Mouse (Mus musculus): ENCODE results near the gene Gtdc1. TPM values are rescaled to one million over a fixed set of nuclear protein-coding genes. Genes with fewer than 3 reads are reported as not detected.

Gene Gtdc1
- polyA plus RNA-seq, 1 experiment from 2014 or later: 13.0 TPM

DNA sequence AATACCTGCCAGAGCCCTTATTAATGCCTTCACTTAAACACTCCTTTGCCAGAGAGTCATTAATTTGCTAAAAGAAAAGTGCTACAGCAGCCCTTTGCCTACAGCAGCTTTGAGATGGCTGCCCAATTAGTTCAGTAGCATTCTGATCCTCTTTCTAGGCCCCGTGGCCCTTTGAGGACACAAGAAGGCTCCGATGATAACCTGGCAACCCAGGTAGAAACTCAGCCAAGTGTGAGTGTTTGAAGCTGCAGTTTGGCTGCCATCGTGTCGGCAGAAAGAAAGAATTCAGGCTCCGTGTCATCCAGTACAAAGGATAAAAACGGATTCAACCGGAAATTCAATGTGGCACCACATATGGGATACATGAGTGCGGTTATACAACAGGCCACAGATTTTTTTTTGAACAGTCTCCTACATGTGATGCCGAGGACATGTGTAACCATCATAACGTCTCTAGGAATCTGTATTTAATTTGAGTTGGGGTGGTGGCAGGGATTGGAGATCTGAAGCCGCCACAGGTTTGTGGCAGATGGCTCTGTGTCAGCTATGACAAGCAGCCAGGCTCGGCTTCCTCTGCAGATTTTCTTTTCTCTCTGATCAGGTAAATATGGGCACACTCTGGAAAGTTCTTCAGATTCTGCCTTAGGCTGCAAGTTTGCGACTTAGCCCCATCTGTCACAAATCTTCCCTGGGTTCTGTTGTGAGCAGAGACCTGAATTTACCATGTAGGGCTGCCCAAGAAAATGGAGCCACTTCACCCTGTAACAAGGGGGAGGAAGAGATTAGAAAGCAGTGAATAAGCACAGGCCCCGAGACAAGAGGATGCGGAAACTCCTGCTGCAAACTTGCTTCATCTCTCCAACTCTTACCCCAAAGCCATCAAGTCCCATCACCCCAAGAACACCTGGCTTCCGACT lies 362.4 kb downstream of the Gtdc1 start:
- 88% methylated on average over 16 of the region's 16 CpGs for WGBS

DNA sequence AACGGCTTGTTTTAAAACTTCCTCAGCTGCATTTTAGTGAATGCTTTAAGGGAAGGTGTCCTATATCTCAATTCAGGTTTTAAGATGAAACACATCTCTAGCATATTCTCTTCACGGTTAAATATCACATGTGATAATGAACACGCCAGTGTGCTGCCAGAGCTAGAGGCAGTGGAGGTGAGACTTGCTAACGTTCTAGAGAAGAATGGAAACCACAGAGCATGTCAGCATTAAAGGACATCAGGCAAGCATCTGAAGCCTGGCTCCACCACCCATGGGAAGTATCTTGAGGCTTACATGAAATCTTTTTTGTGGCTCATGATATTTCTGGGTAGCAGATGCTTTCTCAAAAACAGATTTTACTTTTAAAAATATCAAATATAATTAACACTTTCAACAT lies 365.7 kb downstream of the Gtdc1 start:
- no peak for ATAC-seq (ENCODE audit: insufficient number of reproducible peaks, insufficient read depth, low FRiP score, low read depth)
- H3K4me2 ChIP-seq (ENCODE audit: low read length): no peak overlapping the region
- H3K9ac ChIP-seq (ENCODE audit: low read length): no peak overlapping the region
- H3K9me3 ChIP-seq (ENCODE audit: control insufficient read depth, low read length): no peaks in the 10 kb centered on the region
- H3K4me1 ChIP-seq (ENCODE audit: control insufficient read depth in 2 of 2, insufficient read depth in 2 of 2, low read length in 2 of 2): peaks cover 0 to 5% of the 10 kb centered on the region in 2 experiments; a peak in 2 of 4 replicates
- H3K4me3 ChIP-seq (ENCODE audit: control insufficient read depth in 1 of 2, insufficient read depth in 1 of 2, low read depth in 1 of 2, low read length in 2 of 2): no peak overlapping the region
- 85% methylated on average over 4 of the region's 4 CpGs for WGBS
- no peaks in the 10 kb centered on the region for H3K27me3 ChIP-seq (ENCODE audit: control insufficient read depth, insufficient read depth, low read length)
- H3K27ac ChIP-seq (replicated peaks in 1 of 2; ENCODE audit: control insufficient read depth in 1 of 2, insufficient read depth in 1 of 2, low read depth in 2 of 2, low read length in 2 of 2): no peak overlapping the region
- 0 out of 2 replicates have a peak, but pooled peaks cover 5% of the 10 kb centered on the region for H3K36me3 ChIP-seq (ENCODE audit: control insufficient read depth, insufficient read depth, low read length)

More for the DNA sequence above, 362.4 kb downstream of the Gtdc1 start:
- no peaks in the 10 kb centered on the region for H3K9me3 ChIP-seq (ENCODE audit: control insufficient read depth, low read length)
- no peaks in the 10 kb centered on the region for H3K27me3 ChIP-seq (ENCODE audit: control insufficient read depth, insufficient read depth, low read length)
- no peak overlapping the region for H3K4me2 ChIP-seq (ENCODE audit: low read length)
- H3K36me3 ChIP-seq (ENCODE audit: control insufficient read depth, insufficient read depth, low read length): 0 out of 2 replicates have a peak, but pooled peaks cover 5% of the 10 kb centered on the region
- H3K27ac ChIP-seq (replicated peaks in 1 of 2; ENCODE audit: control insufficient read depth in 1 of 2, insufficient read depth in 1 of 2, low read depth in 2 of 2, low read length in 2 of 2): no peak overlapping the region
- H3K4me1 ChIP-seq (ENCODE audit: control insufficient read depth in 2 of 2, insufficient read depth in 2 of 2, low read length in 2 of 2): no peaks in the 10 kb centered on the region
- no peak for ATAC-seq (ENCODE audit: insufficient number of reproducible peaks, insufficient read depth, low FRiP score, low read depth)
- H3K4me3 ChIP-seq (ENCODE audit: control insufficient read depth in 1 of 2, insufficient read depth in 1 of 2, low read depth in 1 of 2, low read length in 2 of 2): no peak overlapping the region
- H3K9ac ChIP-seq (ENCODE audit: low read length): no peak overlapping the region

DNA sequence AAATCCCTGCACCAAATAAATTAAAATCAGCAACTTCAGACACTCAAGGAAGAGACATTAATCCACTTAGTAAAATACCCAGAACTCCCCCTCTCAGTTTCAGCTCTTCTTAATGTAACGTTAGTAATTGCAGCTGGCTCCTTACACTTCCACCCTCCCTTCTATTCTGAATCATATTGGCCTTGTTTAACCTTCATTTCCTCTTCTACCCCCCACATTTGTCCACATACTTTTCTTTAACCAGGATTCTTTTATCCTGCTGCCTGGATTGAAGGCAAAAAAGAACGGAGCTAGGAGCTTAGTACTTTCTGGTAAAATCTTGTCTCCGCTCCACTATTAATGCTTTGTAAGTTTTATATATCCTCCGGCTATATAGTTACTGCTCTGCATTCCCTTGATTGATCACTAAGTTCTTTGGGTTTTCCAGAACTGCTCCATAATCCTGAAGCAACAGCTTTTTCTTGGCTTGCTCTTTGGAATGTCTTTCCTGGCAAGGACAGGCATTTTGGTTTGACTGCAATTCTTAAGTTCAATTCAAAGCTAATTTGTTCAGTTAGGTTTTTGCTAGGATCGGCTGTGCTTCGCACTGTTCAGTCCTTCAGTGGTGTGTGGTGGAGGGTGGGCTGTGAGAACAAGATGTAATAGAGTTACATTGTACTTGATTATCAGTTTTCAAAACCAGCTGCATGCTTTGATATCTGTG lies 368.1 kb downstream of the Gtdc1 start:
- Histone ChIP-seq H3K4me1 (ENCODE audit: control insufficient read depth in 2 of 2, insufficient read depth in 2 of 2, low read length in 2 of 2) (peaks cover 3 to 7% of the 10 kb centered on the region in 2 experiments; a peak in 2 of 4 replicates), H3K27me3 (ENCODE audit: control insufficient read depth, insufficient read depth, low read length) (peaks cover 6% of the 10 kb centered on the region; the same call in 1 of the 2 replicates), H3K4me3 (ENCODE audit: control insufficient read depth in 1 of 2, insufficient read depth in 1 of 2, low read depth in 1 of 2, low read length in 2 of 2) (no peak overlapping the region), H3K27ac (replicated peaks in 1 of 2; ENCODE audit: control insufficient read depth in 1 of 2, insufficient read depth in 1 of 2, low read depth in 2 of 2, low read length in 2 of 2) (no peak overlapping the region), H3K36me3 (ENCODE audit: control insufficient read depth, insufficient read depth, low read length) (no peaks in the 10 kb centered on the region), H3K4me2 (ENCODE audit: low read length) (no peak overlapping the region), H3K9ac (ENCODE audit: low read length) (no peak overlapping the region), H3K9me3 (ENCODE audit: control insufficient read depth, low read length) (no peaks in the 10 kb centered on the region)
- 81% methylated on average over 6 of the region's 6 CpGs for WGBS
- no peak for ATAC-seq (ENCODE audit: insufficient number of reproducible peaks, insufficient read depth, low FRiP score, low read depth)

DNA sequence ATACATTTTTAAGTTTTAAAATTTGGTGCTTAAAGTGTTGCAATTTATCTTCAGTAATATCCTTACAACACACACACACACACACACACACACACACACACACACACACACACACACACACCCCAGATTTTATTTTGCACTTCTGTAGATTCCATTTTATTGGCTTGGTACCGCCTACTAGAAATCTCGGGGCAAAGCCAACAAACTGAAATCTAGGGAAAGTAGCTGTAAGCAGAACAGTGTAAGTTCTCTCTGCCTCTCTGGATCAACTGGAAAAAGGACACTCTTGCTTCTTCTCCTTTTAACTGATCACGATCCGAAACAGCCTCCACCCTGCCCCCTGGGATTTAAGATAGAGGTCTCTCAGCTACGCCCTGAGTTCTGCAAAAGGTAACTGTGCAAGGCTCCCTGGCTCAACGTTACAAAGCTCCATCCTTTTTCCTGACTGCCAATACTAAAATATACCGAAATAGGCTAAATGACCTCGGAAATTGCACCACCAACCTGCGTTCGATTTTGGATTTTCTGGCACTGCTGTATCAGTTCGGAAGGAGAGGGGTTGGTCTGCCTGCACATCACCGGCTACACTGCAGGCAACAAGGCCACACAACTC lies 369.7 kb downstream of the Gtdc1 start:
- no peak overlapping the region for H3K27ac ChIP-seq (replicated peaks in 1 of 2; ENCODE audit: control insufficient read depth in 1 of 2, insufficient read depth in 1 of 2, low read depth in 2 of 2, low read length in 2 of 2)
- H3K9ac ChIP-seq (ENCODE audit: low read length): no peak overlapping the region
- ATAC-seq (ENCODE audit: insufficient number of reproducible peaks, insufficient read depth, low FRiP score, low read depth): no peak
- peak overlapping the region; percentile 93 for H3K4me2 ChIP-seq (ENCODE audit: low read length)
- 0 out of 4 replicates have a peak overlapping the region, but pooled peaks of 1 of the 2 experiments have one; percentile 49 for H3K4me3 ChIP-seq (ENCODE audit: control insufficient read depth in 1 of 2, insufficient read depth in 1 of 2, low read depth in 1 of 2, low read length in 2 of 2)
- 57% methylated on average over 12 of the region's 12 CpGs for WGBS
- H3K9me3 ChIP-seq (ENCODE audit: control insufficient read depth, low read length): no peaks in the 10 kb centered on the region
- H3K27me3 ChIP-seq (ENCODE audit: control insufficient read depth, insufficient read depth, low read length): peaks cover 6% of the 10 kb centered on the region; the same call in 1 of the 2 replicates
- no peaks in the 10 kb centered on the region for H3K36me3 ChIP-seq (ENCODE audit: control insufficient read depth, insufficient read depth, low read length)
- peaks cover 3 to 7% of the 10 kb centered on the region in 2 experiments; a peak in 2 of 4 replicates for H3K4me1 ChIP-seq (ENCODE audit: control insufficient read depth in 2 of 2, insufficient read depth in 2 of 2, low read length in 2 of 2)

DNA sequence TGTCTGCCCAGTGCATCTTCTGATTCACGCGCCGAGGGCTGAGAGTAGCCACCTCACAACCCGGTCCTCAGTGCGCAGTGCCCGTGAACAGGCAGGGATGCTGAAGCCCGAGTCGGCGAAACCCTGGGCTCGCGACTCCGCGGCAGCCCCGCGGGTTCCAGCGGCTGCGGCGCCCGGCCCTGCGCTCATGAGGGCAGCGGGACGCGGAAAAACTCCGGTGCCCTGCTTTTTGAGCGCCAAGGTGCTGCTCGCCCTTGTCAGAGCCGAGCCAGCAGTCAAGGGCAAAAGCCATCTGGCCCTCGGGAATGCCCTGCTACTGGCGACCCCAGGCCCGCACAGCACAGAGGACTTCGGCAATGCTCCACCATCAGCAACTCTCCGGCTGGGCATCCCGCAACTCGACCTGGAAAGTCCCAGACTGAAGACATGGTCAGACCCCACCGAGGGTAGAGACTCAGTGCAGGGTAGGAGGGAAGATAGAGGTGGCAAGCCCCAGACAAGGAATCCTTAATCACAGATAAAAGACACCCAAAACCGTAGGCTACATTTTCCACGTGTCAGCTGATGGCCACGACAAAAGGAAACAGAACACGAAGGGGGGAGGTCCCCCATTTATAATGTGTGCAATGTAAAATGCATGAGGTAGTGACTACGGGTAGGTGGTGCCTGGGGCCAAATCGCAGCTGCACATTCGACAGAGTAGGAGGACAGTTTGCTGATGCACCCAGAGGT lies 370.4 kb downstream of the Gtdc1 start:
- 1% methylated on average over 42 of the region's 42 CpGs for WGBS
- Histone ChIP-seq H3K9me3 (ENCODE audit: control insufficient read depth, low read length) (no peaks in the 10 kb centered on the region), H3K36me3 (ENCODE audit: control insufficient read depth, insufficient read depth, low read length) (no peaks in the 10 kb centered on the region), H3K9ac (ENCODE audit: low read length) (peak overlapping the region; percentile 70), H3K4me2 (ENCODE audit: low read length) (peak overlapping the region; percentile 93), H3K27ac (replicated peaks in 1 of 2; ENCODE audit: control insufficient read depth in 1 of 2, insufficient read depth in 1 of 2, low read depth in 2 of 2, low read length in 2 of 2) (no peak overlapping the region), H3K27me3 (ENCODE audit: control insufficient read depth, insufficient read depth, low read length) (peaks cover 6% of the 10 kb centered on the region; the same call in 1 of the 2 replicates), H3K4me1 (ENCODE audit: control insufficient read depth in 2 of 2, insufficient read depth in 2 of 2, low read length in 2 of 2) (peaks cover 3 to 7% of the 10 kb centered on the region in 2 experiments; a peak in 2 of 4 replicates), H3K4me3 (ENCODE audit: control insufficient read depth in 1 of 2, insufficient read depth in 1 of 2, low read depth in 1 of 2, low read length in 2 of 2) (peak overlapping the region; percentile 49 to 74)
- no peak for ATAC-seq (ENCODE audit: insufficient number of reproducible peaks, insufficient read depth, low FRiP score, low read depth)

DNA sequence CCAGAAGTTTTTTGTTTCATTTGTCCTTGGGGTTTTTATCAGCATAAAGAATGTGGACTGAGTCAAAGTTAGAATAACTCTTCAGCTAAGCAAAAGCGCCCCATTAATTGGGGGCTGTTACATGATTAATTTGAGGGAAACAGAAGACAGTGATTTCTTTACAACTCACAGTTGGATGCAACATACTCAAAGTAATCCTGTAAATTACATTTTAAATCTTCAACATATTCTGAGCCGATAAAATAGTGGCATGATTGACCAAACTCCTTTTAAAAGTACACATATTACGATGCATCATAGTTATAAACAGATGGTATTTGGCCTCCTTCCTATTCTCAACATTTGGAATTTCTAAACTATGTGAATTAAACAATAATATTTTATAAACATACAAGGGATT lies 372.7 kb downstream of the Gtdc1 start:
- Histone ChIP-seq H3K27me3 (ENCODE audit: control insufficient read depth, insufficient read depth, low read length) (peaks cover 6% of the 10 kb centered on the region; the same call in 1 of the 2 replicates), H3K4me3 (ENCODE audit: control insufficient read depth in 1 of 2, insufficient read depth in 1 of 2, low read depth in 1 of 2, low read length in 2 of 2) (no peak overlapping the region), H3K9me3 (ENCODE audit: control insufficient read depth, low read length) (no peaks in the 10 kb centered on the region), H3K27ac (replicated peaks in 1 of 2; ENCODE audit: control insufficient read depth in 1 of 2, insufficient read depth in 1 of 2, low read depth in 2 of 2, low read length in 2 of 2) (no peak overlapping the region), H3K36me3 (ENCODE audit: control insufficient read depth, insufficient read depth, low read length) (no peaks in the 10 kb centered on the region), H3K4me1 (ENCODE audit: control insufficient read depth in 2 of 2, insufficient read depth in 2 of 2, low read length in 2 of 2) (peaks cover 3 to 7% of the 10 kb centered on the region in 2 experiments; a peak in 2 of 4 replicates), H3K4me2 (ENCODE audit: low read length) (no peak overlapping the region), H3K9ac (ENCODE audit: low read length) (no peak overlapping the region)
- WGBS: 87% methylated on average over 3 of the region's 3 CpGs
- ATAC-seq (ENCODE audit: insufficient number of reproducible peaks, insufficient read depth, low FRiP score, low read depth): no peak

DNA sequence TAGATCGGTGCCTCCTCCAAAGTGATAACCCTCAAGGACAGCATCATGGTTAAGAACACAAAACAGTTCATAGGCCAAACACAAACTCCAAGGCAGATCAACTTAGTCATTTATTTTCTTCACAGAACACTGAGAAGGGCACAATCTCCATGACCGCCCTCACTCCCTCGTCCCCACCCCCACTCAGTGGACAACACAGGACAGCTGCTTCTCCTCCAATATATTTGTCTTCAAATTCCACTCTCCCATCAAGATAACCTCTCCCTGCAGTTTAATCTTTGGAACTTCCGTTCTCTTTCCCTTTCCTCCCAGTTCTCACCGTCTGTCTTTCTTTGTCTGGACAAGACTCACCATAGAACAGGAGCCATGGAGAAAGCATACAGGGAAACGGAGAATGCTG lies 378.1 kb downstream of the Gtdc1 start:
- H3K36me3 ChIP-seq (ENCODE audit: control insufficient read depth, insufficient read depth, low read length): no peaks in the 10 kb centered on the region
- no peaks in the 10 kb centered on the region for H3K9me3 ChIP-seq (ENCODE audit: control insufficient read depth, low read length)
- H3K9ac ChIP-seq (ENCODE audit: low read length): no peak overlapping the region
- no peaks in the 10 kb centered on the region for H3K4me1 ChIP-seq (ENCODE audit: control insufficient read depth in 2 of 2, insufficient read depth in 2 of 2, low read length in 2 of 2)
- no peak for ATAC-seq (ENCODE audit: insufficient number of reproducible peaks, insufficient read depth, low FRiP score, low read depth)
- no peak overlapping the region for H3K4me2 ChIP-seq (ENCODE audit: low read length)
- H3K27ac ChIP-seq (replicated peaks in 1 of 2; ENCODE audit: control insufficient read depth in 1 of 2, insufficient read depth in 1 of 2, low read depth in 2 of 2, low read length in 2 of 2): no peak overlapping the region
- WGBS: 70% methylated on average over 6 of the region's 6 CpGs
- H3K4me3 ChIP-seq (ENCODE audit: control insufficient read depth in 1 of 2, insufficient read depth in 1 of 2, low read depth in 1 of 2, low read length in 2 of 2): no peak overlapping the region
- no peaks in the 10 kb centered on the region for H3K27me3 ChIP-seq (ENCODE audit: control insufficient read depth, insufficient read depth, low read length)
